Mouse (Mus musculus) urinary bladder, postnatal 4 days (tissue): Measurements from ENCODE around the gene Gabrb3.
A peak's percentile ranks its signal among the peaks of the same experiment; 100 is the strongest.

Source experiments
- DNase-seq, 2 experiments: peaks; one replicate each; pipeline ENCODE4 v3.0.0; 2021 to 2022; ENCODE audit warnings: low spot score in 2 of 2

Gene Gabrb3

GRCm38 (mm10) chr7:57529954-57530353, 110.5 kb downstream of the Gabrb3 start:
- DNase-seq = no peak

- no peak for DNase-seq
Observed at GRCm38 (mm10) chr7:57532676-57533075, 113.2 kb downstream of the Gabrb3 start.

- no peak for DNase-seq
Observed at GRCm38 (mm10) chr7:57538565-57538964, 119.1 kb downstream of the Gabrb3 start.

GRCm38 (mm10) chr7:57560732-57561436, 141.4 kb downstream of the Gabrb3 start:
- no peak for DNase-seq

- DNase-seq = no peak
Observed at GRCm38 (mm10) chr7:57564403-57564802, 144.9 kb downstream of the Gabrb3 start.

- DNase-seq = peak; percentile 40 to 63
Observed at GRCm38 (mm10) chr7:57590451-57591248, 171.2 kb downstream of the Gabrb3 start.

GRCm38 (mm10) chr7:57591249-57591577, 171.7 kb downstream of the Gabrb3 start:
- DNase-seq = no peak

GRCm38 (mm10) chr7:57591578-57592431, 172.3 kb downstream of the Gabrb3 start:
- DNase-seq = peak; percentile 22 to 63

- no peak for DNase-seq
Observed at GRCm38 (mm10) chr7:57597341-57597740, 177.8 kb downstream of the Gabrb3 start.

- no peak for DNase-seq
Observed at GRCm38 (mm10) chr7:57618697-57619096, 199.2 kb downstream of the Gabrb3 start.

GRCm38 (mm10) chr7:57620036-57620435, 200.5 kb downstream of the Gabrb3 start:
- no peak for DNase-seq

- DNase-seq = no peak
Observed at GRCm38 (mm10) chr7:57623718-57624117, 204.2 kb downstream of the Gabrb3 start.

- DNase-seq = no peak
Observed at GRCm38 (mm10) chr7:57635026-57635425, 215.5 kb downstream of the Gabrb3 start.

GRCm38 (mm10) chr7:57635687-57636086, 216.2 kb downstream of the Gabrb3 start:
- DNase-seq = no peak

- no peak for DNase-seq
Observed at GRCm38 (mm10) chr7:57640796-57641195, 221.3 kb downstream of the Gabrb3 start.

GRCm38 (mm10) chr7:57647345-57647744, 227.9 kb downstream of the Gabrb3 start:
- no peak for DNase-seq

- DNase-seq = no peak
Observed at GRCm38 (mm10) chr7:57648136-57648755, 228.8 kb downstream of the Gabrb3 start.

GRCm38 (mm10) chr7:57677352-57677751, 257.9 kb downstream of the Gabrb3 start:
- no peak for DNase-seq

- no peak for DNase-seq
Observed at GRCm38 (mm10) chr7:57689836-57690235, 270.3 kb downstream of the Gabrb3 start.

GRCm38 (mm10) chr7:57700370-57700769, 280.9 kb downstream of the Gabrb3 start:
- DNase-seq = no peak

GRCm38 (mm10) chr7:57701046-57701445, 281.6 kb downstream of the Gabrb3 start:
- no peak for DNase-seq

GRCm38 (mm10) chr7:57703580-57703979, 284.1 kb downstream of the Gabrb3 start:
- no peak for DNase-seq
